Mouse (Mus musculus) spleen, adult 2 months (tissue): ENCODE results near the gene Rims4.

ENCODE experiments used
- CTCF ChIP-seq: fragments of 200-500 bp; IDR thresholded peaks from 2 replicates; pipeline ENCODE4 v1.5.1; 2011; ENCODE audit warnings: mild to moderate bottlenecking, inconsistent platforms; ENCODE audit not compliant: insufficient read depth, insufficient read length, insufficient replicate concordance; ENCODE audit errors: extremely low read depth
- POLR2A ChIP-seq: fragments of 200-500 bp; IDR thresholded peaks from 2 replicates; pipeline ENCODE4 v1.6.1; 2011; ENCODE audit warnings: low read depth, low read length, inconsistent platforms

DNA sequence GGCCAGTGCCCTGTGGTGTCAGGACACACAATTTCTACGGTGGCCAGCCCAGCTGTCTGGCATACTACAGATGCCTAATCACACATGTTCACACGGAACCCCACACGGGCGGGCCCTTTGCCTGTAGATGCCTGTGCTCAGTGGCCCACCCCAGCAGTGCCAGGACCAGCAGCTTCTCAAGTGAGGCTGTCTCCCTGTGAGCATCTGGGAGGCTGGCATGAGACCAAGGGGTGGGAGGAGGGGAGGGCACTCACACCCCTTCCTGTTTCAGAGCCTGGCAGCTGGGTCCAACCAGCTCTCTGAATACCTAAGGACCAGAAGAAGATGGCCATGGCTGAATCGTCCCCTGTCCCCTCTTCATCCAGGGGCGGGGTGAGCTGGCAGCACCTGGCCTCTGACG lies 43.0 kb downstream of the Rims4 start:
- TF ChIP-seq CTCF (no peak), POLR2A (no peak)
